Mouse (Mus musculus) E14TG2a.4 (cell line): ENCODE data around the gene Mad1l1.
A peak's percentile ranks its signal among the peaks of the same experiment; 100 is the strongest.

Experiments used
- CTCF ChIP-seq: conservative IDR thresholded peaks from 2 replicates; pipeline ENCODE4 v1.5.1; 2014; ENCODE audit warnings: low read length
- NANOG ChIP-seq: IDR thresholded peaks from 2 replicates; pipeline ENCODE4 v1.6.1; 2014; ENCODE audit warnings: borderline replicate concordance, low read length, mixed read lengths
- POU5F1 ChIP-seq: IDR thresholded peaks from 2 replicates; pipeline ENCODE4 v1.6.1; 2014; ENCODE audit warnings: low read length, borderline replicate concordance

GRCm38 (mm10) chr5:140068506-140068905 lies 252.8 kb downstream of the Mad1l1 start:
- TF ChIP-seq CTCF (no peak), NANOG (peak; percentile 69), POU5F1 (no peak)
